Mouse (Mus musculus) midbrain, embryonic 15.5 days (tissue): ENCODE results near the gene Ndufc1. TPM values are rescaled to one million over a fixed set of nuclear protein-coding genes. Genes with fewer than 3 reads are reported as not detected.
"Not testable (repeated sequence)": the region's sequence is repeated elsewhere in the genome, so short reads cannot be mapped to it uniquely, and the experiment has no call there.

Experiments used
- ATAC-seq: fragments of 200-750 bp; cut with Nextera tagmentation; replicated peaks from 2 replicates; pipeline ENCODE4 v1.8.0; 2017; ENCODE audit warnings: moderate TSS enrichment
- H3K27ac ChIP-seq: fragments of 300-500 bp; sonication (generic); 2 replicates; pipeline ENCODE4 v1.5.1; 2015; ENCODE audit warnings: mild to moderate bottlenecking, inconsistent platforms
- H3K27me3 ChIP-seq: fragments of 300-500 bp; sonication (generic); replicated peaks from 2 replicates; pipeline ENCODE4 v1.6.1; 2015; ENCODE audit warnings: inconsistent platforms
- H3K36me3 ChIP-seq: fragments of 300-500 bp; sonication (generic); replicated peaks from 2 replicates; pipeline ENCODE4 v1.6.1; 2015; ENCODE audit warnings: inconsistent platforms
- H3K4me1 ChIP-seq: fragments of 300-500 bp; sonication (generic); 2 replicates; pipeline ENCODE4 v1.6.1; 2015; ENCODE audit warnings: inconsistent platforms
- H3K4me2 ChIP-seq: fragments of 300-500 bp; sonication (generic); 2 replicates; pipeline ENCODE4 v1.6.1; 2015; ENCODE audit warnings: inconsistent platforms, mild to moderate bottlenecking, moderate library complexity
- H3K4me3 ChIP-seq: fragments of 300-500 bp; sonication (generic); 2 replicates; pipeline ENCODE4 v1.5.1; 2015; ENCODE audit warnings: mild to moderate bottlenecking, inconsistent platforms
- H3K9ac ChIP-seq: fragments of 300-500 bp; sonication (generic); 2 replicates; pipeline ENCODE4 v1.6.1; 2015; ENCODE audit warnings: mild to moderate bottlenecking, inconsistent platforms
- H3K9me3 ChIP-seq: fragments of 300-500 bp; sonication (generic); 2 replicates; pipeline ENCODE4 v1.6.1; 2016; ENCODE audit warnings: inconsistent platforms
- WGBS: fragments of 180-500 bp; shearing (Covaris S2); methylation state at CpG from one replicate; pipeline ENCODE4 v1.1.7; 2015; ENCODE audit warnings: mixed read lengths; 5-methylcytosine and 5-hydroxymethylcytosine counted together
- polyA plus RNA-seq: library from polyadenylated mRNA; unstranded; fragments of >200 nt; fragmentation: Nextera tagmentation; extraction: Ambion mirVana; gene quantifications from 2 replicates; pipeline ENCODE4 v1.2.1, GENCODE M21; 2015

Gene Ndufc1
- polyA plus RNA-seq, 1 experiment from 2014 or later, result 679 TPM

DNA sequence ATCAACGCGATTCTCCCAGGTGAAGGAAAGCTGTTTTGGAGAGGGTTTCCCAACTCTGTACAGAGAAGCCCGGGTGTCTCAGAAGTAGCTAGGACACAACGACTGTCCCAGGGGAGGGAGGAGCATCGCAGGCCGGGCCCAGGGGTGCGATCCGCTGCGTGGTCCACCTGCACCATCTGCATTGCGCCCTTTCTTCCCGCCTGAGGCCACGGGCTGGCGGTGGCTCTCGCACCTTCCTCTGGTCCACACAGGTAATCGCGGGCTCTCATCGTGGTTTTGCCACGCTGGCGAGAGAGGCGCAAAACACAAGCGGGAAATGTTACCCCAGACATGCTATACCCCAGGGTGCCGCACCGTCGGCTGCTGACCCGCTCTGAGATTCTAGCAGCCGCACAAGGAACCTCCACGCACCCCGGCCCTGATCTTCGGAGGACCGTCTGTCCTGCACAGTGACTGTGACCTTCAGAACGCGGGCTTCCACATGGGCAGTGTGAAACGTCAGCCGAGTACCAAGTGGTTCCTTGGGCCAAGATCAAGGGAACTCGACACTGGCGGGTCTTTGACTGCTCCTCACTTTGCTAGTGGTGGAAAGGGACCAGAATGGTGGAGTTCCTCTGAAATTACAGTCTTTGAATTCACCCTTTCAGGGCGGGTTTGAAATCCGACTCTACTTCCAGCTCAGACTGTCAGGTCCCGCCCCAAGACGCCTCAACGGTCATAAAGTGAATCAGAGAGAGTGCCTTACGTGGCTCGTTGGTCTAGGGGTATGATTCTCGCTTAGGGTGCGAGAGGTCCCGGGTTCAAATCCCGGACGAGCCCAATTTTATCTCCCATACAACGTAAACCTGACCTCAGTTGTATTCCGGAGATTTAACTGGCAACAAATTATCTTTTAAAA is 49.9 kb downstream of the Ndufc1 start:
- peaks cover 33% of the 10 kb centered on the region for H3K27me3 ChIP-seq
- under 1% methylated on average over 50 of the region's 50 CpGs for WGBS
- H3K9ac ChIP-seq, result 0 out of 2 replicates have a peak overlapping the region, but pooled peaks have one; percentile 1
- peak; percentile 71 for ATAC-seq
- peak overlapping the region; percentile 59 for H3K4me2 ChIP-seq
- H3K9me3 ChIP-seq, result no peaks in the 10 kb centered on the region
- H3K4me3 ChIP-seq, result peak overlapping the region; percentile 34
- no peaks in the 10 kb centered on the region for H3K36me3 ChIP-seq
- H3K27ac ChIP-seq, result no peak overlapping the region
- peaks cover 7% of the 10 kb centered on the region; the same call in 1 of the 2 replicates for H3K4me1 ChIP-seq

DNA sequence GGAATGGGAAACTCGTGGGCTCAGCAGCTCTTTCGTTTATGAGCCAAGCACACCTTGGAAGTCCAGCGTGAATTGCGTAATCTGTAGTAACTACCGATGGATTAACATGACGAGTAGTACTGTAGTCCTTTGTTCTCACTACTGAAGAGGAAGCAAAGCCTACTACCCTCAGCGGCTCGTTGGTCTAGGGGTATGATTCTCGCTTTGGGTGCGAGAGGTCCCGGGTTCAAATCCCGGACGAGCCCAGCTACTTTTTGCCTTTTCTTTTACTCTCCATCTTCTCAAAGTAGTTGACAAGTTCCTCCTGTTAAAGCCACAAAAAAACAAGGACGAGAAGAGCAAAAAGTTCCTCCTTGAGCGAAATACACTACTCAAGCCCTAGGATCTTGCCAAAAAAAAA is 50.6 kb downstream of the Ndufc1 start:
- H3K27me3 ChIP-seq, result peaks cover 29% of the 10 kb centered on the region
- H3K36me3 ChIP-seq, result no peaks in the 10 kb centered on the region
- peak overlapping the region; percentile 34 for H3K4me3 ChIP-seq
- peak overlapping the region; percentile 59 for H3K4me2 ChIP-seq
- WGBS, result 2% methylated on average over 15 of the region's 15 CpGs
- no peaks in the 10 kb centered on the region for H3K9me3 ChIP-seq
- H3K4me1 ChIP-seq, result peaks cover 7% of the 10 kb centered on the region; the same call in 1 of the 2 replicates
- no peak overlapping the region for H3K27ac ChIP-seq
- no peak overlapping the region for H3K9ac ChIP-seq
- 0 out of 2 replicates have a peak, but pooled peaks have one; percentile 40 for ATAC-seq

DNA sequence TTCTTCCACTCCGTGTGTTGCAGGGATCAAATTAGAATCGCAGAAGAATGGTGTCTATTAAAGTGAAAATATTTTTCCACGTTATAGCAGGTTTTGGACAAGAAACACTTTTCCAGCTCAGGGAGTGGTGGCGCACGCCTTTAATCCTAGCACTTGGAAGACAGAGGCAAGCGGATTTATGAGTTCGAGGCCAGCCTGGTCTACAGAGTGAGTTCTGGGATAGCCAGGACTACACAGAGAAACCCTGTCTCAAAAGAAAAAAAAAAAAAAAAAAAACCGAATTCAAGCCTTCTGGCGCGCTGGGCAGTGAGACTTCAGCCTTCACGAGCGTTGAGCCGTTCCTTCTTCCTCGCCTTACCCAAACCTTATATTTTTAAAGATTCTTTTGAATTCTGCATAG is 51.2 kb downstream of the Ndufc1 start:
- ATAC-seq, result no peak
- H3K27me3 ChIP-seq, result peaks cover 29% of the 10 kb centered on the region
- WGBS, result 12% methylated on average over 14 of the region's 14 CpGs
- H3K4me2 ChIP-seq, result peak overlapping the region; percentile 59
- H3K9me3 ChIP-seq, result no peaks in the 10 kb centered on the region
- H3K36me3 ChIP-seq, result no peaks in the 10 kb centered on the region
- no peak overlapping the region for H3K27ac ChIP-seq
- peaks cover 7% of the 10 kb centered on the region; the same call in 1 of the 2 replicates for H3K4me1 ChIP-seq
- peak overlapping the region; percentile 34 for H3K4me3 ChIP-seq
- H3K9ac ChIP-seq, result no peak overlapping the region

GRCm38 (mm10) chr3:51357078-51357477 is 51.7 kb downstream of the Ndufc1 start:
- Histone ChIP-seq H3K4me1 (peaks cover 7% of the 10 kb centered on the region; the same call in 1 of the 2 replicates), H3K27me3 (peaks cover 29% of the 10 kb centered on the region), H3K9me3 (no peaks in the 10 kb centered on the region), H3K9ac (no peak overlapping the region), H3K36me3 (no peaks in the 10 kb centered on the region), H3K4me2 (no peak overlapping the region), H3K27ac (no peak overlapping the region), H3K4me3 (no peak overlapping the region)
- WGBS, result 48% methylated on average over 5 of the region's 5 CpGs
- ATAC-seq, result no peak

DNA sequence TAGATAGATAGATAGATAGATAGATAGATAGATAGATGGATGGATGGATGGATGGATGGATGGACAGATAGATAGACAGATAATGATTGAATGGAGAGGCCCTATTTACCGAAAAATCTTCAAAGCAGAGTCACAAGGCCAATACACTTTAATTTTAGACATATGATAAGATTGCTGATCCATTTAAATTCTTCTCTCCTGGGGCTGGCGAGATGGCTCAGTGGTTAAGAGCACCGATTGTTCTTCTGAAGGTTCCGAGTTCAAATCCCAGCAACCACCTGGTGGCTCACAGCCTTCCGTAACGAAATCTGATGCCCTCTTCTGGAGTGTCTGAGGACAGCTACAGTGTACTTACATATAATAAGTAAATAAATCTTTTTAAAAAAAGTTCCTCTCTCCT is 53.8 kb downstream of the Ndufc1 start:
- not testable (repeated sequence) for H3K9me3 ChIP-seq, H3K9ac ChIP-seq, H3K36me3 ChIP-seq, H3K4me2 ChIP-seq, ATAC-seq, H3K4me3 ChIP-seq, H3K4me1 ChIP-seq, H3K27ac ChIP-seq
- 88% methylated on average over 6 of the region's 6 CpGs for WGBS
- H3K27me3 ChIP-seq, result peaks cover 22% of the 10 kb centered on the region

Other genes starting within 250 kb of the Ndufc1 start
- gene Noct, start 184.5 kb downstream of the Ndufc1 start, polyA plus RNA-seq, result 30.9 and 31.7 TPM in 2 replicates
- 39.6 and 44.9 TPM in 2 replicates for gene Elf2, start 68.3 kb downstream of the Ndufc1 start, polyA plus RNA-seq
- gene Mgarp, start 12.2 kb downstream of the Ndufc1 start, polyA plus RNA-seq, result 1.0 and 2.1 TPM in 2 replicates
- 48.7 and 51.1 TPM in 2 replicates for gene Naa15, start 6.2 kb upstream of the Ndufc1 start, polyA plus RNA-seq
- 27.9 and 28.4 TPM in 2 replicates for gene Rab33b, start 74.9 kb upstream of the Ndufc1 start, polyA plus RNA-seq
- 3.4 and 3.7 TPM in 2 replicates for gene Setd7, start 151.9 kb upstream of the Ndufc1 start, polyA plus RNA-seq